ENCODE assay signal across 13 mouse cellular contexts in genomic region chr5:149745079-149745478, GRCm38 (mm10).
DNase-seq lines count a peak whose midpoint lies in the region; ATAC-seq and TF ChIP-seq lines count a peak whose summit lies in the region.
"Had no signal": no experiment of that assay in that cellular context is flagged by ENCODE, and none has a peak within 500 bp of the region (broad histone marks: within the 10 kb centered on the region; RNA-seq: fewer than 3 reads in every experiment).

No protein-coding gene starts in this region.

- no peak for TF ChIP-seq EP300 in lung, postnatal 0 days (IDR thresholded peaks at IDR 0.05)

- no peaks in the 10 kb centered on the region for H3K9me3 ChIP-seq in lung, postnatal 0 days (ENCODE audit: low read length)
- H3K9me3 ChIP-seq: heart, embryonic 15.5 days; liver, embryonic 15.5 days; midbrain, embryonic 13.5 days had no signal

- H3K27ac ChIP-seq in gastrocnemius, adult 2 months = no peak overlapping the region
- H3K27ac ChIP-seq in lung, postnatal 0 days (ENCODE audit: low read length) = no peak overlapping the region
- H3K27ac ChIP-seq: embryonic facial prominence, embryonic 10.5 days; heart, embryonic 15.5 days; liver, embryonic 15.5 days; midbrain, embryonic 13.5 days had no signal

- 89% methylated on average over 9 of the region's 9 CpGs for WGBS in lung, postnatal 0 days

- H3K27me3 ChIP-seq in lung, postnatal 0 days (replicated peaks; ENCODE audit: insufficient read depth, low read length) = no peaks in the 10 kb centered on the region
- H3K27me3 ChIP-seq: heart, embryonic 15.5 days; liver, embryonic 15.5 days; midbrain, embryonic 13.5 days had no signal

- no peaks in the 10 kb centered on the region for H3K36me3 ChIP-seq in lung, postnatal 0 days (ENCODE audit: insufficient read depth, low read length)

- no peak overlapping the region for H3K9ac ChIP-seq in lung, postnatal 0 days (replicated peaks; ENCODE audit: low read depth)
- H3K9ac ChIP-seq: heart, embryonic 15.5 days; liver, embryonic 15.5 days; midbrain, embryonic 13.5 days had no signal

- DNase-seq in gastrocnemius, adult 2 months = no peak
- DNase-seq in gastrocnemius, postnatal 14 days = no peak
- no peak for DNase-seq in lung, postnatal 0 days (ENCODE audit: low spot score)
- no peak for DNase-seq in lung, postnatal 36 days
- peak; percentile 69 for DNase-seq in R1 (ENCODE audit: low read depth, low spot score)
- peak; percentile 61 for DNase-seq in testis, postnatal 10 days (ENCODE audit: low spot score)
- no peak for DNase-seq in urinary bladder, adult 18-20 months (ENCODE audit: low spot score in 2 of 2)
- no peak for DNase-seq in gastrocnemius, postnatal 25 days

- TF ChIP-seq CTCF in gastrocnemius, adult 2 months (IDR thresholded peaks at IDR 0.05) = peak; percentile 39; the same call in 1 of the 2 replicates
- peak; percentile 44 for TF ChIP-seq CTCF in lung, postnatal 0 days (IDR thresholded peaks at IDR 0.05)

- ATAC-seq in lung, postnatal 0 days = no peak
- ATAC-seq: inflammation-experienced regulatory T-cells, adult 6 months; midbrain, embryonic 13.5 days had no signal

- H3K4me1 ChIP-seq in lung, postnatal 0 days (ENCODE audit: insufficient read depth, low read depth, low read length) = no peaks in the 10 kb centered on the region
- H3K4me1 ChIP-seq: embryonic facial prominence, embryonic 10.5 days; heart, embryonic 15.5 days; liver, embryonic 15.5 days; midbrain, embryonic 13.5 days had no signal

- H3K4me3 ChIP-seq in gastrocnemius, adult 2 months = no peak overlapping the region
- no peak overlapping the region for H3K4me3 ChIP-seq in lung, postnatal 0 days (ENCODE audit: low read depth, low read length)
- H3K4me3 ChIP-seq: embryonic facial prominence, embryonic 10.5 days; heart, embryonic 15.5 days; liver, embryonic 15.5 days; midbrain, embryonic 13.5 days had no signal

- intact Hi-C loops in gastrocnemius, adult 2 months (cut with DNase I) = no loop called here
- intact Hi-C loops in gastrocnemius, postnatal 14 days (cut with DNase I; ENCODE audit: low total_unique reads) = no loop called here

- H3K4me2 ChIP-seq in lung, postnatal 0 days (replicated peaks; ENCODE audit: low read depth, low read length) = no peak overlapping the region
- H3K4me2 ChIP-seq: heart, embryonic 15.5 days; liver, embryonic 15.5 days; midbrain, embryonic 13.5 days had no signal

Comparison
In these comparisons a context has a peak if more than half of its experiments do, and no peak if none do; other contexts are left out.
1. DNase-seq: peak in R1 (single experiment) and testis, postnatal 10 days (single experiment); none in gastrocnemius, adult 2 months (single experiment), gastrocnemius, postnatal 14 days (single experiment), lung, postnatal 0 days (single experiment), lung, postnatal 36 days (single experiment), urinary bladder, adult 18-20 months (0 of 2) and gastrocnemius, postnatal 25 days (single experiment).